Mouse (Mus musculus): ENCODE measurements around the gene Cacna1i.

DNA sequence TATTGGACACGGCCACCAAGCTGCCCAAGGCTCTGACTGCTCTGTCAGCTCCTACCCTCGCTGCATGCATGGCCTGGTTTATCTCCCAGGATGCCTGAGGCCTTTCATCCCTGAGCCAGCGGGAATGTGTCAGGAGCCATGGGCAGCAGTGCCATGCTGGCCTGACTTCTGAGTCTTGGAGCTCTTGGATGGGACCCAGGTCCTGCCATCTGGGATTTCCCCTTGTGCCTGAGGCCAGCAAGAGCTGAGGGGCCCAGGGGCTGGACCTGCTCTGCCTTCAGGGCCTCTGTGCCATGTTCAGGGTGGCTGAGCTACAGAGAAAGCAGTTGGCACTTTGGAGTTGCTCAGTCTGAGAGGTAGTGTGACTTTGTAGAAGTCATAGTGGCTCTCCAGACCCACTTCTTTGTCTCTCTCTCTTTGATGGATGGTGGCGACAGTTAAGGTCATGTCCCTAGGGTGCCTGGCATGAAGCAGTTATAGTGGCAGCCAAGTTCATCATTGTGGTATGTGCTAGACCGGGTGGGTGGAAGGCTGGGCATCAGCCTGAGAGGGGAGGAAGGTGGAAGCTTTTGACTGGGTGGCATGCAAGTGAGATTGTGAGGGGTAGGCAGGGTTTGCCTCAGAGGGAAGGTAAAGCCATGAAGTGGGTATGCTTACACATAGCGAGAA is 30.1 kb downstream of the Cacna1i start:
- no peak for TF ChIP-seq CTCF (IDR thresholded peaks at IDR 0.05; ENCODE audit: control insufficient read depth, insufficient read depth, low read length)
- no peak for TF ChIP-seq POLR2A (IDR thresholded peaks at IDR 0.05; ENCODE audit: borderline replicate concordance, control insufficient read depth, low read depth, low read length)

All from bone marrow, adult 2 months (tissue).